Mouse (Mus musculus): Measurements from ENCODE around the gene Tnfrsf9. TPM values are rescaled to one million over a fixed set of nuclear protein-coding genes. Genes with fewer than 3 reads are reported as not detected.

Tnfrsf9 gene
- total RNA-seq (2023): 5.9 TPM

DNA sequence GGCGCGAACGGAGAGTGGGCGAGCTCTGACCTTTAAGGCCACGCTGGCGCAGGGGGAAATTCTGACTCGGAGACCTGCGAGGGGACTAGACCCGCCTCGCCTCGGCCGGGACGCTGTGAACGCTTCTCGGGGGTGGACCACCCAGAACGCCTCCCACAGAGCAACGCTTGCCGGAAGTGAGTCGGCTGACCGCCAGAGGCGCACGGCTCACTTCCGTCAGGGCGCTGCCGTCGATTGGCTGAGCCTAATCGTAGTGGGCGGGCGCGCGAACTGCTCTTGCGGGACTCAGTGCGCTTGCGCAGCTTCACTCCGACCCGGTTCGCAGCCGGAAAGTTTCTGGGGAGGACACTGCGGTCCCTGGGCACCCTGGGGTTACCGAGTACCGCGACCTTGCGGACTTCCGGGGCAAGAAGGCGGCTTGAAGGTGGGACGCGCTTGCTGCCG is at the start of gene Tnfrsf9, which contains the start of gene Park7:
Gene Tnfrsf9 (plus strand): TSS at position 273 of the 444 bp plus-strand sequence.
Gene Park7 (minus strand): TSS at position 148 of the 444 bp plus-strand sequence.

Other genes starting within 250 kb of the Tnfrsf9 start
- 45.7 TPM for gene Errfi1, start 60.6 kb upstream of the Tnfrsf9 start, total RNA-seq (2023)
- 154 TPM for gene Park7, start 125 bp upstream of the Tnfrsf9 start, total RNA-seq (2023)
- gene Uts2, start 82.5 kb downstream of the Tnfrsf9 start, total RNA-seq (2023): not detected
- 2.7 TPM for gene Per3, start 130.1 kb downstream of the Tnfrsf9 start, total RNA-seq (2023)
- gene Vamp3, start 143.4 kb downstream of the Tnfrsf9 start, total RNA-seq (2023): 66.6 TPM
- gene Gm13090, start 175.0 kb downstream of the Tnfrsf9 start, total RNA-seq (2023): not detected

Data from CD8-positive naive resting alpha-beta T cell, adult 57 days (primary cell).